Mouse (Mus musculus) heart, embryonic 11.5 days (tissue): ENCODE results near the gene Stk39. TPM values are rescaled to one million over a fixed set of nuclear protein-coding genes. Genes with fewer than 3 reads are reported as not detected.

ENCODE experiments used
- ATAC-seq: fragments of 200-750 bp; cut with Nextera tagmentation; replicated peaks from 2 replicates; pipeline ENCODE4 v1.8.0; 2017; ENCODE audit warnings: moderate library complexity; ENCODE audit not compliant: insufficient number of reproducible peaks, low FRiP score, low TSS enrichment
- H3K27ac ChIP-seq: fragments of 300-500 bp; sonication (generic); 2 replicates; pipeline ENCODE4 v1.5.1; 2014; ENCODE audit warnings: mild to moderate bottlenecking, low read depth, low read length
- H3K27me3 ChIP-seq: fragments of 300-500 bp; sonication (generic); 2 replicates; pipeline ENCODE4 v1.6.1; 2014; ENCODE audit warnings: mild to moderate bottlenecking, low read length, mixed read lengths; ENCODE audit not compliant: control insufficient read depth, insufficient read depth
- H3K36me3 ChIP-seq: fragments of 300-500 bp; sonication (generic); 2 replicates; pipeline ENCODE4 v1.6.1; 2014; ENCODE audit warnings: mild to moderate bottlenecking, low read length, moderate library complexity, mixed read lengths; ENCODE audit not compliant: control insufficient read depth, insufficient read depth
- H3K4me1 ChIP-seq: fragments of 300-500 bp; sonication (generic); 2 replicates; pipeline ENCODE4 v1.6.1; 2014; ENCODE audit warnings: low read length; ENCODE audit not compliant: control insufficient read depth, insufficient read depth
- H3K4me2 ChIP-seq: fragments of 300-500 bp; sonication (generic); 2 replicates; pipeline ENCODE4 v1.6.1; 2014; ENCODE audit warnings: mild to moderate bottlenecking, moderate library complexity
- H3K4me3 ChIP-seq: fragments of 300-500 bp; sonication (generic); 2 replicates; pipeline ENCODE4 v1.5.1; 2014; ENCODE audit warnings: low read depth, low read length
- H3K9ac ChIP-seq: fragments of 300-500 bp; sonication (generic); 2 replicates; pipeline ENCODE4 v1.6.1; 2014; ENCODE audit warnings: mild to moderate bottlenecking, low read depth, low read length, moderate library complexity
- H3K9me3 ChIP-seq: fragments of 300-500 bp; sonication (generic); replicated peaks from 2 replicates; pipeline ENCODE4 v1.6.1; 2016; ENCODE audit warnings: low read length; ENCODE audit not compliant: control insufficient read depth
- WGBS: fragments of 180-500 bp; shearing (Covaris S2); extraction: QIAGEN DNeasy Blood & Tissue Kit; methylation state at CpG from one replicate; pipeline ENCODE4 v1.1.7; 2014; ENCODE audit not compliant: insufficient replicate concordance; 5-methylcytosine and 5-hydroxymethylcytosine counted together
- polyA plus RNA-seq: library from polyadenylated mRNA; unstranded; fragments of >200 nt; fragmentation: Nextera tagmentation; extraction: Ambion mirVana; gene quantifications from 2 replicates; pipeline ENCODE4 v1.2.1, GENCODE M21; 2014

Stk39 gene
- polyA plus RNA-seq, 1 experiment from 2014 or later, result 58.3 TPM

GRCm38 (mm10) chr2:68366091-68366896 lies 105.8 kb downstream of the Stk39 start:
- Histone ChIP-seq H3K4me1 (peaks cover 53% of the 10 kb centered on the region), H3K36me3 (no peaks in the 10 kb centered on the region), H3K27me3 (no peaks in the 10 kb centered on the region), H3K27ac (peak overlapping the region; percentile 64), H3K4me3 (peak overlapping the region; percentile 19; the same call in 1 of the 2 replicates), H3K4me2 (peak overlapping the region; percentile 55), H3K9me3 (no peaks in the 10 kb centered on the region), H3K9ac (no peak overlapping the region; the same call in 1 of the 2 replicates)
- ATAC-seq, result no peak
- WGBS, result 9% methylated on average over 18 of the region's 18 CpGs

- no peak overlapping the region for H3K9ac ChIP-seq
- H3K9me3 ChIP-seq, result no peaks in the 10 kb centered on the region
- no peak for ATAC-seq
- no peak overlapping the region for H3K27ac ChIP-seq
- no peaks in the 10 kb centered on the region for H3K27me3 ChIP-seq
- peaks cover 52% of the 10 kb centered on the region for H3K4me1 ChIP-seq
- H3K4me2 ChIP-seq, result peak overlapping the region; percentile 55; the same call in 1 of the 2 replicates
- no peak overlapping the region for H3K4me3 ChIP-seq
- 46% methylated on average over 7 of the region's 7 CpGs for WGBS
- H3K36me3 ChIP-seq, result no peaks in the 10 kb centered on the region
Measured at GRCm38 (mm10) chr2:68365504-68365903, 106.6 kb downstream of the Stk39 start.

GRCm38 (mm10) chr2:68364181-68364900 lies 107.7 kb downstream of the Stk39 start:
- H3K36me3 ChIP-seq, result no peaks in the 10 kb centered on the region
- no peaks in the 10 kb centered on the region for H3K9me3 ChIP-seq
- H3K4me3 ChIP-seq, result no peak overlapping the region
- WGBS, result 25% methylated on average over 12 of the region's 12 CpGs
- peaks cover 46% of the 10 kb centered on the region for H3K4me1 ChIP-seq
- H3K4me2 ChIP-seq, result no peak overlapping the region
- 0 out of 2 replicates have a peak, but pooled peaks have one; percentile 24 for ATAC-seq
- H3K27me3 ChIP-seq, result no peaks in the 10 kb centered on the region
- H3K27ac ChIP-seq, result no peak overlapping the region
- H3K9ac ChIP-seq, result no peak overlapping the region

- peaks cover 45% of the 10 kb centered on the region for H3K4me1 ChIP-seq
- 66% methylated on average over 4 of the region's 4 CpGs for WGBS
- no peak for ATAC-seq
Measured at GRCm38 (mm10) chr2:68363159-68363558, 108.9 kb downstream of the Stk39 start.

GRCm38 (mm10) chr2:68361701-68362100 lies 110.4 kb downstream of the Stk39 start:
- Histone ChIP-seq H3K4me2 (no peak overlapping the region), H3K4me1 (peaks cover 32% of the 10 kb centered on the region), H3K27ac (peak overlapping the region; percentile 43), H3K4me3 (no peak overlapping the region), H3K9ac (no peak overlapping the region), H3K9me3 (no peaks in the 10 kb centered on the region), H3K36me3 (no peaks in the 10 kb centered on the region; the same call in 1 of the 2 replicates), H3K27me3 (no peaks in the 10 kb centered on the region)
- no peak for ATAC-seq
- WGBS, result 43% methylated on average over 5 of the region's 5 CpGs

More at GRCm38 (mm10) chr2:68363159-68363558, 108.9 kb downstream of the Stk39 start:
- H3K36me3 ChIP-seq, result no peaks in the 10 kb centered on the region
- no peak overlapping the region for H3K4me2 ChIP-seq
- H3K9me3 ChIP-seq, result no peaks in the 10 kb centered on the region
- no peak overlapping the region for H3K4me3 ChIP-seq
- H3K9ac ChIP-seq, result no peak overlapping the region
- H3K27me3 ChIP-seq, result no peaks in the 10 kb centered on the region
- H3K27ac ChIP-seq, result no peak overlapping the region

- Histone ChIP-seq H3K27ac (no peak overlapping the region), H3K9ac (no peak overlapping the region), H3K4me1 (no peaks in the 10 kb centered on the region), H3K36me3 (no peaks in the 10 kb centered on the region), H3K4me3 (no peak overlapping the region), H3K9me3 (no peaks in the 10 kb centered on the region), H3K4me2 (no peak overlapping the region), H3K27me3 (no peaks in the 10 kb centered on the region)
- no peak for ATAC-seq
- WGBS, result 13% methylated on average over 6 of the region's 6 CpGs
Measured at GRCm38 (mm10) chr2:68350621-68351020, 121.4 kb downstream of the Stk39 start.

- Histone ChIP-seq H3K9ac (no peak overlapping the region), H3K9me3 (no peaks in the 10 kb centered on the region), H3K4me1 (no peaks in the 10 kb centered on the region), H3K4me3 (no peak overlapping the region), H3K27me3 (no peaks in the 10 kb centered on the region), H3K36me3 (no peaks in the 10 kb centered on the region), H3K4me2 (no peak overlapping the region), H3K27ac (no peak overlapping the region)
- no peak for ATAC-seq
- 58% methylated on average over 24 of the region's 24 CpGs for WGBS
Measured at GRCm38 (mm10) chr2:68349593-68350383, 122.3 kb downstream of the Stk39 start.

- no peak overlapping the region for H3K27ac ChIP-seq
- no peak overlapping the region for H3K4me2 ChIP-seq
- ATAC-seq, result no peak
- H3K9ac ChIP-seq, result no peak overlapping the region
- H3K4me1 ChIP-seq, result no peaks in the 10 kb centered on the region
- 0 out of 2 replicates have a peak, but pooled peaks cover 2% of the 10 kb centered on the region for H3K36me3 ChIP-seq
- 85% methylated on average over 12 of the region's 12 CpGs for WGBS
- no peaks in the 10 kb centered on the region for H3K9me3 ChIP-seq
- H3K27me3 ChIP-seq, result no peaks in the 10 kb centered on the region
- no peak overlapping the region for H3K4me3 ChIP-seq
Measured at GRCm38 (mm10) chr2:68348966-68349365, 123.1 kb downstream of the Stk39 start.
